Mouse (Mus musculus) spleen, postnatal 10 days (tissue): Measurements from ENCODE around the gene Dclk3.

Source experiments
- DNase-seq, 2 experiments: peaks; one replicate each; pipeline ENCODE4 v3.0.0; 2021 to 2022; ENCODE audit warnings: low spot score in 2 of 2

Dclk3 gene

DNA sequence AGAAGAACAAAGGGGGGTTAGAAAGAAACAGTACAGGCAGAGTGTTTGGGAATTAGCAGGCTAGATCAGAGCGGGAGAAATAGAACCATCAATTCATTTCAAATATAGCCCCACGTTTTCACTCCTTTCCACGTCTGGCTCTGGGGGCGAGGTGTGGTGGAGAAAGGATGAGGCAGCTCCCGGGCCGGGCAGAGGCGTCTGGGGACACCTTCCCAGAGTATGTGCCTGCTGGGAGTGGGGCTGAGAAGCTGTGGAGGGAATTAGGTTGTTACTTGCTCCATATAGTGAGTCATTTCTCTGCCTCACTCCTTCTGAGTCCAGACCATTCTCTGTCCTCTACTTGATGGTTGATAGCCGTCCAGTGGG is 938 bp downstream of the Dclk3 start:
- DNase-seq = no peak

DNA sequence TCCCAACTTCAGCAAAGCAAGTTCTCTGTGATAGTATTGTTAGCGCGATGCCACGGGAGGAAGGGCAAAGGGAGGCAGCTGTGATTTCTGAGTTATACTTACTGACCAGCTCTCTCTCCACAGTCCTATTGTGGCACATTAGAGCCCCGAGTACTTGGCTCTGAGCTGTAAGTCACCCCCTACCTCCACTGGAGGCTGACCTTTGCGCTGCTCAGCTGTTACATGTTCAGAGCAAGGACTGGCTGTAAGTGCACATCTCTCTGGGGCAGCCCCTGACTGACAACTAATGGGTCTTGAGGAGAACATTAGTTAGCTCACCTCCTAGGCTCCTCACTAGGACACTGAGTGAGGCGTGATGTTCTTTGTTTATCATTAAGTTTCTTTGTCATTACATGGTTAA is 1.6 kb downstream of the Dclk3 start:
- no peak for DNase-seq

DNA sequence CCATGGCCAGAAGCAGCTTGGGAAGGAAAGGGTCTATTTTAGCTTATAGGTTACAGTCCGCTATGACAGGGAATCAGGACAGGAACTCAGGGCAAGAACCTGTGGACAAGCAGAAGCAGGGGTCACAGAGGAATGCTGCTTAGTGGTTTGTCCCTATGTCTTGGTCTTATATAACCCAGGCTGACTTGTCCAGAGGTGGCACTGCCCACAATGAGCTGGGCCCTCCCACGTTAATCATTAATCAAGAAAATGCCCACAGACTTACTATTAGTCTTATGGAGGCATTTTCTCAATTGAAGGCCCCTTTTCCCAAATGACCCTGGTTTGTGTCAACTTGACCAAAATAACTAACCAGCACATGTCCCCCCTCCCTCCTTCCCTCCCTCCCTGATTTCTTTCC is 2.3 kb downstream of the Dclk3 start:
- DNase-seq = no peak

DNA sequence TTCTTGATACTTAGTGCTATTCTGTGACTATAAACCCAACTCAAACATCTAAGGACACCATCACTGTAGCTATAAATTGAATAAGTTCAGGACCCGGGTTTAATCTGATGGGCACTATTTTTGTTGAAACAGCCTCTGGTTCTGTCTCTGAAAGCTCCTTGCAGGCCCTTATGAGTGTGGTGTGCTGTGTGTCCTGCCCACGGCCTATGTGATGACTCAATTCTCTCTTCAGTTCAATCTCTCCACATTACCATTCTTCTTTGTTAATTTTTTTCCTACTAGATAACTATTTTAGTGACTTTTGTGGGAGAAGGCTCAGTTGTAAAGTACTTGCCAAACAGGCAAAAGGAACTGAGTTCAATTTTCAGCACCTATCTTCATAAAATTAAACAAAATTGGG is 7.3 kb downstream of the Dclk3 start:
- DNase-seq = no peak

DNA sequence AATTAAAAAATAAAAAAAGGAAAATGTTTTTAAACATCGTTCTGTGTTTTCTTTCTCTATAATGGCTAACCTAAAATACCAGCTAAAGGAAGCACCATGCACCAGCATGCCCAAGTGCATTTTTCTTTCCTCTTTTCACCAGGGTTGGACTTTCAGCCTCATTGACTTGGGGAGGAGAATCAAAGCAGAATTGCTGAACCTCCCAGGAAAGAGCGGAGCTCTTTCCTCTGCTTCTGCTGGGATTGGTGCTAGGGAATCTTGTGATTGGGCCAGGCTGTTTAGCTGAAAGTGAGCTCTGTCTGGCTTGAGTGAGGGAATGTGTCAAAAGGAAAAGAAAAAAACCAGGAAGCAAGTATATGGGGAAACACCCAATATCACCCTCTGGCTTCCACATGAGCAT is 10.1 kb downstream of the Dclk3 start:
- no peak for DNase-seq

DNA sequence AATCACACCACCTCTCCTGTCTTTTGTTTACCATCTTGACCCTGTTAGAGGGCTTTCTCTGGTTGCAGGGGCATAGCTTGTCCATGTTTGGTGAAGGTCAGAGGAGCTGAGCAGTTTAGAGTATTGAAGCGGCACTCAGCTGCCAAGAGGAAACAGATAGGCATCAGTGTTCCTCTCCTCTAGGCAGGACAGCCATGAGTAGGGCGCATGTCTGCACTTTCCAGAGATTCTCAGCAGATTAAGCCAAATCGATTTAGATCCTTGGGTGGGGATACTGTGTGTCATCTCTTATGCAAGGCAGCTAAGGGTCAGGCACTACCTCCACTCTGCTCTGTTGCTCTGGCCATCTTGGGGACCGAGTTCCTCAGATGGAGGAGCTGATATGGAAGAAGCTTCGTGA is 11.0 kb downstream of the Dclk3 start:
- no peak for DNase-seq

DNA sequence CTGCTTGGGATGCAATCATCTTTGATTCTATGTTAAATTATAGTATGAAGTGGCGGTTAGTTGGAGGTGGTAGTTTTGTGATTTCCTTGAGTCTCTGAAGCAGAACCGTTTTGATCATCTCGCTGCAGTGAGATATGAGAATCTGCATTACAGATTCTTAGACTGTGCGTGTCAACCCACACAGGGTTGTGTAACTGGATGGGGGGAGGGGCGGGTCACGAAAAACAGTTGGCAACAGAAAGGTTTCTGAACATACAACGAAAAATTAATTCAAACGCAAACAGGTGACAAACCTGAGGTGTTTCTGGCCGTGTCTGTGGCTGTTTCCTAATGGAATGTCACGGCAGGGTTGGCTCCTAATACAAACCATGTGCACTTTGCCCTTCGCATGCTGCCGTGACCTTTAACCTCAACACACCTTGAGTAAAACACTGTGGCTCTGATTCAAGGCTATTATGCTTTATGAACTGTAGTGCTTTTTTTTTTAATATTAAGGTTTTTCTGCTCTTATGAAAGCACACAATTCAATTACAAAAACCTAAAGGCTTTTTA is 12.0 kb downstream of the Dclk3 start:
- DNase-seq = no peak

DNA sequence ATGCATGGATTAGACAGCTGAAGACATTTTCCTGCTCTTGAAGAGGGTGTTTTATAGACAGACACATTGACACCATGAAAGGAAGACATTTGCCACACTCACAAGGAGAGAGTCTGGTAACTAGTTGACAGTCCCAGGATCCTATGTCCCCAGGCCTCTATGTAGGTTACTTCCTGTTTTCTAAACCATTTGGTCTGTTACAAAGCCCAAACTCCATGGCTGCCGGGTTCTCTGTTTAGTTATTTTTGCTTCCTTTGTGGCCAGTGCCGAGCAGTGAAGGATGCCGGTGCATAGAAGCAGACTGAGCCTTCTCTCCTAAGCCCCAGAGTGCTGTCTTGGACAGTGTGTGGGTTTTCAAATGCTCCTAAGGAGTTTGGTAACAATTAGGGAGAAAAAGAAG is 15.0 kb downstream of the Dclk3 start:
- no peak for DNase-seq

DNA sequence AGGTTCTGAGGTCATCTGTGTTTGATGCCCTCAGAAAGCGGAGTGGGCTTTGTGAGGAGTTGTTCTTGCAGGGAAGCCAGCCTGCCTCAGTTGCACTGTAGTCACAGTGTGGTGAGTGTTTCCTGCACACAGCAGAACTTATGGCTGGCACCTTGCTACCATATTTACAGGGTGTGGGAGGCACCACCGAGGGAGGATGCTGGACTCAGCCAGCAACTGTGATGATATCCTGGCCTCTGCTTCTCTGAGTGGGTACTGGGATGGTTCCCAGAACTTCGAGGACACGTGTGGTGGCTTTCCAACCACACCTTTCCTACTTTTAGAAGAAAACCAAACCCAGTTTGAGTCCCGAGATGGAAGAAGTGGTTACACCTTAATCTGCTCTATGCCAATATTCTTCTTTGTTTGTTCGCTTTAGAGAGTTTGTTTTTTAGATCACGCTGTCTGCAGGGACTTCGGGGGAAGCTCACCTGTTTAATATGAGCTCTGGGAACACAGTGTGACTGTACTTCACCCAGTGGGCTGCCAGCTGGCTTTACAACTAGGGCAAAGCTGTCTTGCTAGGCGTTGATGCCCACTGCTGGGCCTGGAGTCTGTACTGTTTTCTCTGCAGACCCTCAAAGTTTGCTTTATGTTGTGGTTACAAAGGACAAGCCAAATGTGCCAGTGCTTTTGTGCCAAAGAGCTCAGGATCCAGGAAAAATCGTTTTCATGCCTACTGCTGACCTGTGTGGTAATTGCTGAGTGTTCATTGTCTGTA is 18.5 kb downstream of the Dclk3 start:
- DNase-seq = no peak

DNA sequence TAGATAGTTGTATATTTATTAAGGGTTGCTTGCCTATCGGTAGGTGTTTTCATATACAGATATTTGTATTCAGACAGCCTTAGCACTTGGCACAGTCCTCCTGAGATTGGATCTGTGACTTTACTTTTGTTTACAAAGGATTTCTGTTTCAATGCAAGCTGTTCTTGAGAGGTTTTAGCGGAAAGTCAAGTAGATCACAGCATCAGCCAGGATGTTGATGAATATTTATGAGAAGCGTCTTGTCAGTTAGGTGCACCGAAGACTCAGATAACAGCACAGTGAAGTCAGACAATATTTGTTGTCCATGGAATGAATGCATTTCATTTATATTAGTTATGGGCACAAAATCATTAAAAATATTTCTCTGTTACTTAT is 19.0 kb downstream of the Dclk3 start:
- no peak for DNase-seq

DNA sequence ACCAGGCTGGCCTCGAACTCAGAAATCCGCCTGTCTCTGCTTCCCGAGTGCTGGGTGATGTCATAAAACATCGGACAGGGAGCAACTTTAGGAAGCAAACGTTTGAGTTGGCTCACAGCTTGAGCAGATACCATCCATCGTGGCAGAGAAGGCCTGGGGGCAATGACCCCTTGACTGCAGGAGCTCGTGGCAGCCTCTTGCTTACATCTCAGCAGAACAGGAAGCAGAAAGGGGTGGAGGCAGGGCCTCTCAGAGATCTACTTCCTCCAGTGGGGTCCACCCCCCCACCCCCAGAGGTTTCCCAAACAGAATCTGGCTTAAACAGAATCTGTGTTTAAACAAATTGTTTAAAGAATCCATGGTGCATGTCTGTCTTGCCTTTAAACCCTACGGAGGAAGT is 20.6 kb downstream of the Dclk3 start:
- DNase-seq = peak in 1 of 2 experiments; percentile 23

DNA sequence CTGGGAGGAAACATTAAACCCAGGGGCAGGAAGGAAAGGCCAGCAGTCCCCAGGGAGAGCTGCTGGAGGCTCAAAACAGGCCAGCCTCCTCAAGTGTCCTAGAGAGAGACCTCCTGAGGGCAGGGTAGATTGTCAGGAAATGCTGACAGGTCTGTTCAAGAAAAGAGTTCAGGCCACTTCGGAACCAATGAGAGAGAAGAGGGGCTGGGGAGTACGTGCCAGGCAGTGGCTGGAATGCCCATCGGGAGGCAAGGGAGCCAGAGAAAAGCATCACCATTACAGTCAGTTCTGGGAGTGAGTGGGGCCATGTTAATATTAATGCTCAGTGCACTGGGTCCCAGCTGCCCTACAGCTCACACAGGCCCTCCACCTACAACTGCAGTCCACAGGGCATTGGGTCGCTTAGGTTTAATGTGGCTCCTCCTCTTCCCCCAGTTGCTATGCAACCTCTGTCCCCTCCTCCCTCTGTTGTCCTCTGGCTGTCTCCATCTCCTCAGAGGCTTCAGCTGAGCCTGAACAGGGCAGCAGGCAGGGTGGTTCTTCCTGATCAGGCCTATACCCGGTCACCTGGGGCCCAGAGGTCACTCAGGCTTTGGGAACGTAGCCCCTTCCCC is 21.4 kb downstream of the Dclk3 start:
- peak in 1 of 2 experiments; percentile 23 for DNase-seq

DNA sequence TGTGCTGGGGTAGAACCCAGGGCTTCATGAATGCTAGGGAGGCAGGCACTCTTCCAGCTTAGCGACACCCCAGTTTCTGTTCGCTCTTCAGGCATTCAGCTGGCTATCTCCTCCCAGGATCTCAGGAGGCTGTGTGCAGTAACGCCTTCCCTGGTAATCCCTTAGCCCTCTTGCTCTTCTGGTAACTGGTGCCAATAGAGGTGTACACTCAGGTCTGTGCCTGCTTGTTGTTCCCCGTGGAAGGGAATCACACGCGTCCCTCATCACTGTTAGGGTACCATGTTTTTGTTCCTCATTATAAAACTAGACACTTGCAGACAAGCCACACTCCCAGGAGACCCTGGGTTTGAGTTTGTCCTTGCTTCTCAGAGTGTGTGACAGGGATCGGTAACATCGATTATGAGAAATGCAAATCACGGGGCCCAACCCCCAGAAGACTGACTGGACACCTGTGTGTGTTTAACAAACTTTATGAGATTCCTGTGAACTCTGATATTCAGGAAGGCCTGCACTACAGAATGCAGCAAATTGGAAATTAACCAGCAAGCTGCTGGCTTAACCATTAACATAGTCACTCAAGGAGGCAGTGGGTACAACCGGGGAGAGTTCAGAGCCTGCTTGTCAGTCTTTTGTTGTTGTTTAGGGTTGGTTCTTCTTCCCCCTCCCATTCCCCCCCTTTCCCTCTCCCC is 22.7 kb downstream of the Dclk3 start:
- DNase-seq = no peak

DNA sequence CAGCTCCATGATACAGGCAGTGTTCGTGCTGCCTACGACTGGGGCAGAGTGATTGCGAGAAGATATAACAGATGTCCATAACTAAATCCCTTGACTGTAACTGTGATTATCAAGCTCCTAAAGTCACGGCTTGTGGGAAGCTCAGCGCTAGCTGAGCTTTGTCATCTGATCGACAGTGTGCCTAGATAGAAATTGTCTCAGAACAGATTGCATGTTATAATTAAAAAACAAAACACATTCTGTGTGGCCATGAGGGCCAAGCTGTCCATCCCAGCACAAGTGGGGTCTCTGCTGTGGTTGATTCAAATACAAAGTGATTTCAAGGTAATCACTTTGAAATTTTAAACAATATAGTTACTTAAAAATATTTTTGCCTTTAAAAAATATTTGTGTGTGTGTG is 26.8 kb downstream of the Dclk3 start:
- DNase-seq = no peak

DNA sequence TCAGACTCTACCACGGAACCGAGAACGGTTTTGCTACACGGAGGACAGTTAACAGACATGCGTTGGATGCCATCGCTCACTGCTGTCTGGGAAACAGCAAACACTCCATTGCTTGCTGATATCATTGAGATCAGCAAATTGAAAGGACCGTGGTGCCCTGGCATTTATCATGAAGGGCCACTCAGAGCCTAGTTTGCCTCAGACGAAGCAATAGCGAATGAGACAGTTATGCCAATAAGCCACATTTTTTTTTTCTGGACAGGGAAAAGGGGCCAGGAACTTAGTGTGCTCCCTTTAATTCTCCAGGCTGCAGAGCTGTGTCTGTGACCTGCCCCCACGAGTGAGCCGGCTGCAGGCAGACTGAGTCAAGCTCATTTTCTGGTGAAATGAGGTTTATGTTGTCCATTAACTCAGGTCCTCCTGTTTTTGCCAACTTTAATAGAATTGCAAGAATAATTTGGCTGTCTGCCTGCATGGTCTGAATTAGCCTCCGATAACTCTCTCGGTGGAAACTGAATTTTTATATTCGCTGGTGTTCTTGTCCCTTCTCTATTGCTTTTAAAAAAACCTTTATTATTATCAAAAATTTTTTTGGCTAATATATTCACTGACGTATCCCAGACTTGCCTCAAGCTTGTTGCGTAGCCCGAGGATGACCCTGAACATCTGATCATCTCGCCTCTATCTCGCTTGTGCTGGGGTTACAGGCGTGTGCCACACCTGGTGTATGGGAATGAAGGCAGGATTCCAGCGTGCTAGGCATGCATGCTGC is 35.0 kb downstream of the Dclk3 start:
- no peak for DNase-seq

DNA sequence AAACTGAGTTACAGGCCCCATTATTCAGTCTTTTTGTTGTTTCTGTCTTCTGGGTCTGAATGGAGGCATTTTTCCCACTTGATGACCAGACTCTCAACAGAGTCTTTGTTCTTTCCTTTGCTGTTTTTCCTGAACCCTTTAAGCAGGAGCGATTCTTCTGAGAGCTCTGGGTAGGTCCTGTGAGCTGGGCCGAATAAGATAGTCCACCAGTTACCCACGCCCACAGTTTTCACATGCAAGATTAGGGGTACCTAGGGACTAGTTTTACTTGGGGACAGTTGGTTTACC is 35.5 kb downstream of the Dclk3 start:
- no peak for DNase-seq

DNA sequence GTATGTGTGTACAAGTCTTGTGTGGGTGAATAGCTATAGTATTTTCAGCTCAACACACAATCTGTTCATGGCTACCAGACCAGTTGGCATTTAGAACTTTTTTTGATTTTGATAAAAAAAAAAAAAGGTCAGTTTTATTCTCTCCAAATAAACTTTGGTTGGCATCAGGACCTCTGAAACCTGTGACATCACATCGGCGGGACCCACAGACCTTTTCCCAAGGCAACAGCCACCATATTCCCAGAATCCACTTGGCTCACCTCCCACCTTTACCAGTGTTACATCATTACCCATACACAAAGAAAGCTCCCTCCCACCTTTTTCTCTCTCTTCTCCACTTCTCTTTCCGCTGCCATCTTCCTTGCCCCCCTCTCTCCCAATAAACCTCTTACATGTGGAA is 36.4 kb downstream of the Dclk3 start:
- DNase-seq = no peak

DNA sequence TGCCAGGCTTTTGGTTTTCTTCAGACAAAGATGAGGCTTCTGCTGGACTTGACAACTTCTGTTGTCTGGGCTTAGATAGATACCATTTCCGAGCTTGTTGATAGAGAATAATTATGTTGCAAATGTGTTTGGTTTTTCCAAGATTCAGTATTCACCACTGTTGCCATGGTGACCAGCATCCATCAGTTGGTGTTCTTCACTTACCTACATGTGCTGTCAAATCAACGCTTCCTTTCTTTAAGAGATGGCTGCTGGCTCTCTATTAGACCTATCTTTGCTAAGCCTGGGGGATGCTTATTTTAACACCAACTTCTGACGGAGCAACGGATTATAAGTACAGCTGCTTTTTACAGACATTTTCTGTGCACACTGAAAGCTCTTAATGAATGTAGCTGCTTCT is 37.1 kb downstream of the Dclk3 start:
- DNase-seq = no peak

DNA sequence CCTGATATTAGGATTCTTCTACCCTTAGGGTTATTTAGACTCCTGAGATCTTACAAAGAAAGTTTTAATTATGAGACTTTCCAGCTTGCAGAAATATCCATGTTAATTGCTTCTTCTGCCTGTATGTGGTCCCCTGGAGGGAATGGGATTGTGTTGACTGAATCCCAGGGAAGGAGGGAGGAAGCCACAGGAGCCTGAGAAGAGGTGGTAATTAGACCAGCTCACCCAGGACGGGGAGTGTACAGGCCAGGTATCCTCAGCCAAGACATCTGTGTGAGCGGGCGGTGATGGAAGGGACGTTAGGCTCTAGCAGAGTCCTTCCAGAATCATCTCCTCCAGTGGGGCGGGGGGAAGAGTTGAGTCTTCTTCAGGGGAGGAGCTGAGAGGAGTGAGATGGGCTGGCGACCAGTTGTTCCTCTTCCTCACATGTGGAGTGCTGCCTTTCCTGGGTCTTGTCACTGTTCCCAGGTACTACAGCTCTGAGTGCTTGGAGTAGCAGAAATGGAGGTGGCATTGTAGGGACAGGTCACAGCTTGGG is 37.7 kb downstream of the Dclk3 start:
- DNase-seq = no peak

DNA sequence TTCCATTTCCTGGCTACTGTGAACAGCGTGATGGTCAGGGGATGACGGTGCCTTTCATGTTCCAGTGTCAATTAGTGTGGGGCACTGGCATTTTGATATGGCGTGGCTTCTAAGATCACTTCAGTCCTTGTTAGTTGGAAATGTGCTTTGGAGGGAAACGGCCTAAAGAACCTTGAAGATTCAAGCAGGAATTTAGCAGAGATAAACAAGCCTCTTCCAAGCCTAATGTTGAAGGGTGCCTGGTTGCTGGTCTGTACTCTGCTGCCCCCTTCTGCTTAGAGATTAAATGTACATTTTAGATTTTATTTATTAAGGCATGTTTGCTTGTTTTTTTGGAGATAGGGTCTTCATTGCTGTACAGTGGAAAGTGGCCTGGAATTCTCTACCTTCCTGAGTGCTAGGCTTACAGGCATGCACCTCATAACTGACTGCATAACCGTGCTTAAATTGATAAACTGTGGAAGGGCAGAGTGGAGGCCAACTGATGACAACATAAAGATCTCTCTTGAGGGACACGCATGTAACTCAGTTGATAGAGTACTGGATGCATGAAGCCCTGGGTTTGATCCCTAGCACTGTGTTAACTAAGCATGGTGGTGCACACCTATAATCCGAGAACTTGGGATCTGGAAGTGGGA is 40.1 kb downstream of the Dclk3 start:
- no peak for DNase-seq

DNA sequence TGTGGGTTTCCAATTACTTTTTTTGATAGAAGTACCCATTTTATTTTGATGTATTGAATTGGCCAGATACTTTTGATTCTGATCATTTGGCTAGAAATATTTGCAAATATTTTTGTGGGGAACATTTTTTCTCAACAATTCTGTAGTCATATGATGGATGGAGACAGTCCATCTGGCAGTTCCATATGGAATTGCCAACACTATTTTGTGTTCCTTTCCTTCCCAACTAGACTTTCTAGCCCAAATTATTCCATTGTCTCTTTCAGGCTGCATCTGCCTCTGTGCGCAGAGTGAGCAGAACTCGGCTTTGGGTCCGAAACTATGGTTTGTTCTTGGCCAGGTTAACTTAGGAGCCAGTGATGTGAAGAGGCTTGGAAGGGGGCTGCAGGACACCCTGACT is 42.1 kb downstream of the Dclk3 start:
- DNase-seq = no peak
